Mouse (Mus musculus) MEL (cell line): ENCODE measurements around the gene Steap1. TPM values are rescaled to one million over a fixed set of nuclear protein-coding genes. Genes with fewer than 3 reads are reported as not detected.

Experiments used
- DNase-seq: peaks from one replicate; pipeline ENCODE4 v3.0.0; 2011; ENCODE audit warnings: low read depth, low spot score
- H3K27ac ChIP-seq: 2 replicates; pipeline ENCODE4 v1.5.1; 2012; ENCODE audit warnings: low read depth, mild to moderate bottlenecking, control low read depth, low read length, moderate library complexity; ENCODE audit not compliant: control insufficient read depth
- H3K27me3 ChIP-seq, 2 experiments: fragments of 150-350 bp in 1 of 2; sonication (generic) in 1 of 2; 2 replicates each; pipeline ENCODE4 v1.6.1; 2012; ENCODE audit warnings: low read length in 2 of 2, mild to moderate bottlenecking in 2 of 2, improper control_type of control experiment in 1 of 2, moderate library complexity in 1 of 2; ENCODE audit not compliant: insufficient read depth in 2 of 2, control insufficient read depth in 1 of 2
- H3K36me3 ChIP-seq, 2 experiments: 2 replicates each; pipeline ENCODE4 v1.6.1; 2012 to 2014; ENCODE audit warnings: low read length in 2 of 2, improper control_type of control experiment in 1 of 2, inconsistent platforms in 1 of 2, mild to moderate bottlenecking in 1 of 2; ENCODE audit not compliant: insufficient read depth in 2 of 2, control insufficient read depth in 1 of 2
- H3K4me1 ChIP-seq, 2 experiments: fragments of 150-350 bp in 1 of 2; sonication (generic) in 1 of 2; 2 replicates each; pipeline ENCODE4 v1.6.1; 2012; ENCODE audit warnings: low read length in 2 of 2, improper control_type of control experiment in 1 of 2, mild to moderate bottlenecking in 1 of 2; ENCODE audit not compliant: insufficient read depth in 2 of 2, control insufficient read depth in 1 of 2
- H3K4me3 ChIP-seq, 2 experiments: fragments of 150-350 bp in 1 of 2; sonication (generic) in 1 of 2; 2 replicates each; pipeline ENCODE4 v1.5.1; 2012; ENCODE audit warnings: low read depth in 2 of 2, low read length in 2 of 2, mild to moderate bottlenecking in 2 of 2, moderate library complexity in 2 of 2, control low read depth in 1 of 2, improper control_type of control experiment in 1 of 2; ENCODE audit not compliant: control insufficient read depth in 1 of 2, insufficient read depth in 1 of 2
- H3K79me2 ChIP-seq: 2 replicates; pipeline ENCODE4 v1.6.1; 2012; ENCODE audit warnings: mild to moderate bottlenecking, low read length, moderate library complexity; ENCODE audit not compliant: control insufficient read depth, poor library complexity, insufficient read depth
- H3K9ac ChIP-seq: 2 replicates; pipeline ENCODE4 v1.6.1; 2012; ENCODE audit warnings: low read depth, mild to moderate bottlenecking, control low read depth, low read length, moderate library complexity; ENCODE audit not compliant: control insufficient read depth, poor library complexity, severe bottlenecking
- H3K9me3 ChIP-seq: fragments of 150-350 bp; sonication (generic); replicated peaks from 2 replicates; pipeline ENCODE4 v1.6.1; 2012; ENCODE audit warnings: mild to moderate bottlenecking, low read length, improper control_type of control experiment, moderate library complexity; ENCODE audit not compliant: insufficient read depth
- CHD1 ChIP-seq: IDR thresholded peaks from 2 replicates; pipeline ENCODE4 v1.6.1; 2012; ENCODE audit warnings: low read depth, mild to moderate bottlenecking, inconsistent platforms, low read length, improper control_type of control experiment
- E2F4 ChIP-seq: IDR thresholded peaks from 2 replicates; pipeline ENCODE4 v1.6.1; 2011; ENCODE audit warnings: low read depth, low read length, improper control_type of control experiment, borderline replicate concordance
- EP300 ChIP-seq, 2 experiments: IDR thresholded peaks; 2 replicates each; pipeline ENCODE4 v1.6.1; 2011; ENCODE audit warnings: improper control_type of control experiment in 2 of 2, low read length in 2 of 2, low read depth in 1 of 2, mild to moderate bottlenecking in 1 of 2
- ETS1 ChIP-seq: IDR thresholded peaks from 2 replicates; pipeline ENCODE4 v1.6.1; 2012; ENCODE audit warnings: low read depth, mild to moderate bottlenecking, inconsistent platforms, low read length, improper control_type of control experiment, moderate library complexity
- GABPA ChIP-seq: IDR thresholded peaks from 2 replicates; pipeline ENCODE4 v1.6.1; 2012; ENCODE audit warnings: low read depth, mild to moderate bottlenecking, inconsistent platforms, low read length, improper control_type of control experiment, moderate library complexity
- KAT2A ChIP-seq: conservative IDR thresholded peaks from 2 replicates; pipeline ENCODE4 v1.6.1; 2012; ENCODE audit warnings: low read depth, low read length, improper control_type of control experiment, inconsistent platforms
- MAFK ChIP-seq: IDR thresholded peaks from 2 replicates; pipeline ENCODE4 v1.6.1; 2011; ENCODE audit warnings: low read depth, mild to moderate bottlenecking, low read length, improper control_type of control experiment, borderline replicate concordance
- MAX ChIP-seq: IDR thresholded peaks from 2 replicates; pipeline ENCODE4 v1.6.1; 2011; ENCODE audit warnings: low read length, improper control_type of control experiment
- MXI1 ChIP-seq: IDR thresholded peaks from 2 replicates; pipeline ENCODE4 v1.6.1; 2011; ENCODE audit warnings: mild to moderate bottlenecking, low read depth, low read length, improper control_type of control experiment
- MYB ChIP-seq: IDR thresholded peaks from 2 replicates; pipeline ENCODE4 v1.6.1; 2011; ENCODE audit warnings: mild to moderate bottlenecking, low read depth, low read length, improper control_type of control experiment
- NELFE ChIP-seq: IDR thresholded peaks from 2 replicates; pipeline ENCODE4 v1.6.1; 2011; ENCODE audit warnings: low read depth, low read length, improper control_type of control experiment
- POLR2AphosphoS5 ChIP-seq: IDR thresholded peaks from 2 replicates; pipeline ENCODE4 v1.6.1; 2012; ENCODE audit warnings: low read depth, borderline replicate concordance, mild to moderate bottlenecking, inconsistent platforms, low read length, moderate library complexity, mixed read lengths
- RCOR1 ChIP-seq: IDR thresholded peaks from 2 replicates; pipeline ENCODE4 v1.6.1; 2012; ENCODE audit warnings: low read depth, mild to moderate bottlenecking, inconsistent platforms, low read length, improper control_type of control experiment
- SIN3A ChIP-seq: IDR thresholded peaks from 2 replicates; pipeline ENCODE4 v1.6.1; 2012; ENCODE audit warnings: low read length, improper control_type of control experiment, inconsistent platforms
- SMC3 ChIP-seq: IDR thresholded peaks from 2 replicates; pipeline ENCODE4 v1.6.1; 2011; ENCODE audit warnings: low read depth, low read length, improper control_type of control experiment
- TBP ChIP-seq: IDR thresholded peaks from 2 replicates; pipeline ENCODE4 v1.8.0; 2011; ENCODE audit warnings: low read depth, low read length, improper control_type of control experiment
- TCF12 ChIP-seq: IDR thresholded peaks from 2 replicates; pipeline ENCODE4 v1.6.1; 2014; ENCODE audit warnings: low read depth, mild to moderate bottlenecking, inconsistent platforms, low read length, improper control_type of control experiment, moderate library complexity
- UBTF ChIP-seq: IDR thresholded peaks from 2 replicates; pipeline ENCODE4 v1.6.1; 2012; ENCODE audit warnings: low read depth, mild to moderate bottlenecking, inconsistent platforms, low read length, improper control_type of control experiment, moderate library complexity, borderline replicate concordance; ENCODE audit not compliant: insufficient read depth
- USF2 ChIP-seq, 2 experiments: IDR thresholded peaks; 2 replicates each; pipeline ENCODE4 v1.6.1; 2011 to 2012; ENCODE audit warnings: improper control_type of control experiment in 2 of 2, low read length in 2 of 2, borderline replicate concordance in 1 of 2, inconsistent platforms in 1 of 2, low read depth in 1 of 2, mild to moderate bottlenecking in 1 of 2; ENCODE audit not compliant: insufficient read depth in 1 of 2
- polyA plus RNA-seq, 2 experiments: library from polyadenylated mRNA; stranded (reverse) in 1 of 2; unstranded in 1 of 2; fragments of >175 nt in 1 of 2; fragments of >200 nt in 1 of 2; gene quantifications; 2 replicates each; pipeline versions ENCODE4 v1.2.1 to v1.2.4; 2012; ENCODE audit warnings: low replicate concordance in 2 of 2, low read depth in 1 of 2; ENCODE audit not compliant: insufficient read length in 2 of 2, insufficient read depth in 1 of 2, missing spikeins in 1 of 2
- total RNA-seq: library from RNA; depleted of rRNA; stranded (reverse); fragments of 300-350 nt; gene quantifications from 2 replicates; pipeline ENCODE4 v1.2.3, GENCODE M21; 2012

Steap1 gene
- total and polyA plus RNA-seq, 3 experiments: not detected

- H3K9ac ChIP-seq: no peak overlapping the region
- no peaks in the 10 kb centered on the region for H3K27me3 ChIP-seq
- H3K4me1 ChIP-seq: no peaks in the 10 kb centered on the region
- no peaks in the 10 kb centered on the region for H3K36me3 ChIP-seq
- no peak overlapping the region for H3K27ac ChIP-seq
- DNase-seq: no peak
- TF ChIP-seq TCF12 (no peak), EP300 (IDR thresholded peaks at IDR 0.05; ENCODE audit: low read depth in 1 of 2, low read length in 2 of 2) (no peak), SIN3A (no peak), KAT2A (no peak), SMC3 (no peak), POLR2AphosphoS5 (no peak), TBP (no peak), E2F4 (no peak), MXI1 (no peak), NELFE (no peak), ETS1 (no peak), MAFK (no peak), MYB (no peak), MAX (no peak), CHD1 (no peak), GABPA (no peak), UBTF (no peak), RCOR1 (no peak)
- H3K79me2 ChIP-seq: no peaks in the 10 kb centered on the region
- H3K4me3 ChIP-seq: no peak overlapping the region
- H3K9me3 ChIP-seq: no peaks in the 10 kb centered on the region
Observed at GRCm38 (mm10) chr5:5722217-5722616, 26.9 kb downstream of the Steap1 start.

GRCm38 (mm10) chr5:5711032-5711431 lies 38.1 kb downstream of the Steap1 start:
- DNase-seq: no peak
- H3K9ac ChIP-seq: no peak overlapping the region
- H3K9me3 ChIP-seq: no peaks in the 10 kb centered on the region
- no peak overlapping the region for H3K4me3 ChIP-seq
- no peak overlapping the region for H3K27ac ChIP-seq
- TF ChIP-seq MAFK: no peak
- no peak for TF ChIP-seq POLR2AphosphoS5
- no peak for TF ChIP-seq USF2 (IDR thresholded peaks at IDR 0.05; ENCODE audit: borderline replicate concordance in 1 of 2, insufficient read depth in 1 of 2, low read depth in 1 of 2, low read length in 2 of 2)
- TF ChIP-seq, all 39 proteins: peak for 0
- H3K27me3 ChIP-seq: no peaks in the 10 kb centered on the region
- no peaks in the 10 kb centered on the region for H3K79me2 ChIP-seq
- H3K4me1 ChIP-seq: no peaks in the 10 kb centered on the region; a peak in 1 of 4 replicates
- H3K36me3 ChIP-seq: peaks cover 0 to 7% of the 10 kb centered on the region in 2 experiments; a peak in 2 of 4 replicates
